Mouse (Mus musculus): ENCODE data around the gene Tiparp.

- no peak for TF ChIP-seq CTCF (IDR thresholded peaks at IDR 0.05; ENCODE audit: extremely low read depth, insufficient read length, insufficient replicate concordance, low read depth, low read length)
- no peak for TF ChIP-seq POLR2A (IDR thresholded peaks at IDR 0.05; ENCODE audit: low read depth, low read length)
Observed at GRCm38 (mm10) chr3:65540906-65541551, 12.8 kb downstream of the Tiparp start.
